Mouse (Mus musculus): Measurements from ENCODE around the gene Itih5. TPM values are rescaled to one million over a fixed set of nuclear protein-coding genes. Genes with fewer than 3 reads are reported as not detected.

Gene Itih5
- polyA plus RNA-seq, 1 experiment from 2014 or later, result 7.7 TPM

- Histone ChIP-seq H3K4me1 (ENCODE audit: control insufficient read depth, insufficient read depth, low read length) (no peaks in the 10 kb centered on the region), H3K9ac (replicated peaks; ENCODE audit: low read length) (no peak overlapping the region), H3K4me2 (ENCODE audit: low read length) (no peak overlapping the region), H3K36me3 (ENCODE audit: control insufficient read depth, insufficient read depth, low read length) (no peaks in the 10 kb centered on the region), H3K9me3 (ENCODE audit: control insufficient read depth, low read length) (no peaks in the 10 kb centered on the region), H3K27ac (replicated peaks; ENCODE audit: low read depth, low read length) (no peak overlapping the region), H3K4me3 (replicated peaks; ENCODE audit: low read depth, low read length) (no peak overlapping the region), H3K27me3 (ENCODE audit: control insufficient read depth, insufficient read depth, low read length) (no peaks in the 10 kb centered on the region)
- 86% methylated on average over 8 of the region's 8 CpGs for WGBS
- ATAC-seq (ENCODE audit: low FRiP score, low TSS enrichment) (no peak), DNase-seq (no peak)
Observed at GRCm38 (mm10) chr2:10147176-10147575, 6.2 kb upstream of the Itih5 start.

DNA sequence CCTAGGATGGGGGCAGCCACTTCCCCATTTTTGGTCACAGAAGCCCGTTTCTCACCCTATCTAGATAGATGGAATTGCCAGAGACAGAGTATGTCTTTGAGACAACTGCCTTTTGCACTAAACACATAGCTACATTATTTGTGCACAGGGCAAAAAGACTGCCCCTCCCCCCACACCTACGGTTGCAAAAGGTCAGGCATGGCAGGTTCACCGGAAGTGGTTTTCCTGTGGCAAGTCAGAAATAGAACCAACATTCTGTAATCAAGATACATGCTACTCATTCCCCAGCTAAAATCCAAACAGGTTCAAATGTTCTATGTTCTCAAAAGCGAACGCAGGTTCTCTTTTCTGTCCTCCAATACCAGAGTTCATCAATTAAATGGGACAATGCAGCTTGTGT is 781 bp upstream of the Itih5 start:
- H3K9ac ChIP-seq (replicated peaks; ENCODE audit: low read length), result no peak overlapping the region
- peaks cover 4% of the 10 kb centered on the region; the same call in 1 of the 2 replicates for H3K4me1 ChIP-seq (ENCODE audit: control insufficient read depth, insufficient read depth, low read length)
- H3K36me3 ChIP-seq (ENCODE audit: control insufficient read depth, insufficient read depth, low read length), result no peaks in the 10 kb centered on the region
- 92% methylated on average over 5 of the region's 5 CpGs for WGBS
- ATAC-seq (ENCODE audit: low FRiP score, low TSS enrichment) (no peak), DNase-seq (no peak)
- H3K27ac ChIP-seq (replicated peaks; ENCODE audit: low read depth, low read length), result no peak overlapping the region
- H3K4me2 ChIP-seq (ENCODE audit: low read length), result no peak overlapping the region
- H3K27me3 ChIP-seq (ENCODE audit: control insufficient read depth, insufficient read depth, low read length), result no peaks in the 10 kb centered on the region
- H3K4me3 ChIP-seq (replicated peaks; ENCODE audit: low read depth, low read length), result no peak overlapping the region
- no peaks in the 10 kb centered on the region for H3K9me3 ChIP-seq (ENCODE audit: control insufficient read depth, low read length)

- no peaks in the 10 kb centered on the region for H3K27me3 ChIP-seq (ENCODE audit: control insufficient read depth, insufficient read depth, low read length)
- WGBS, result 85% methylated on average over 10 of the region's 10 CpGs
Observed at GRCm38 (mm10) chr2:10157184-10157583, 3.8 kb downstream of the Itih5 start.

GRCm38 (mm10) chr2:10162011-10162410 is 8.6 kb downstream of the Itih5 start:
- no peaks in the 10 kb centered on the region for H3K4me1 ChIP-seq (ENCODE audit: control insufficient read depth, insufficient read depth, low read length)
- no peak overlapping the region for H3K9ac ChIP-seq (replicated peaks; ENCODE audit: low read length)
- H3K4me3 ChIP-seq (replicated peaks; ENCODE audit: low read depth, low read length), result no peak overlapping the region
- no peaks in the 10 kb centered on the region for H3K36me3 ChIP-seq (ENCODE audit: control insufficient read depth, insufficient read depth, low read length)
- H3K27ac ChIP-seq (replicated peaks; ENCODE audit: low read depth, low read length), result no peak overlapping the region
- DNase-seq (no peak), ATAC-seq (ENCODE audit: low FRiP score, low TSS enrichment) (no peak)
- 91% methylated on average over 4 of the region's 4 CpGs for WGBS
- H3K4me2 ChIP-seq (ENCODE audit: low read length), result no peak overlapping the region
- no peaks in the 10 kb centered on the region for H3K9me3 ChIP-seq (ENCODE audit: control insufficient read depth, low read length)
- no peaks in the 10 kb centered on the region for H3K27me3 ChIP-seq (ENCODE audit: control insufficient read depth, insufficient read depth, low read length)

More at GRCm38 (mm10) chr2:10157184-10157583, 3.8 kb downstream of the Itih5 start:
- DNase-seq, result no peak
- ATAC-seq (ENCODE audit: low FRiP score, low TSS enrichment), result no peak
- Histone ChIP-seq H3K36me3 (ENCODE audit: control insufficient read depth, insufficient read depth, low read length) (no peaks in the 10 kb centered on the region), H3K27ac (replicated peaks; ENCODE audit: low read depth, low read length) (no peak overlapping the region), H3K9ac (replicated peaks; ENCODE audit: low read length) (no peak overlapping the region), H3K4me3 (replicated peaks; ENCODE audit: low read depth, low read length) (no peak overlapping the region), H3K4me2 (ENCODE audit: low read length) (no peak overlapping the region), H3K4me1 (ENCODE audit: control insufficient read depth, insufficient read depth, low read length) (peaks cover 4% of the 10 kb centered on the region; the same call in 1 of the 2 replicates), H3K9me3 (ENCODE audit: control insufficient read depth, low read length) (no peaks in the 10 kb centered on the region)

DNA sequence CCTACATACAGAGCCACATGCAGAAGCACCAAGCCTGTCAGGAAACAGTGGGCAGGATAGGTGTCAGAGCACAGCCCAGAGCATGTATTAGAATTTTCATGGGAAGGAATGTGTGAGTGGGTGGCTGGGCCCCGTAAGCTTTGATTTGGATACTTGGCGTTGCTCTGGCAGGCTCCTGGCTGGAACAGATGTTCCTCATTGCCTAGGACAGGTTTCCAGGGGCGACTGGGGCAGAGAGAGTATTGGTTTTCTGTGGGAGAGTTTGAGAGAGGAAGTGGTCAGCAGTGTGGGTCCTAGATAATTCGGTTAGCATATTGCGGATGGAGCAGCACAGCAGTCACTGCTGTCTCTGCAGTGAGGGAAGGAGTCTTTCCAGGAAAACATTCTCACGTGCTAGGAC is 13.3 kb downstream of the Itih5 start:
- Histone ChIP-seq H3K27me3 (ENCODE audit: control insufficient read depth, insufficient read depth, low read length) (no peaks in the 10 kb centered on the region), H3K4me1 (ENCODE audit: control insufficient read depth, insufficient read depth, low read length) (no peaks in the 10 kb centered on the region), H3K9me3 (ENCODE audit: control insufficient read depth, low read length) (no peaks in the 10 kb centered on the region), H3K27ac (replicated peaks; ENCODE audit: low read depth, low read length) (no peak overlapping the region), H3K9ac (replicated peaks; ENCODE audit: low read length) (no peak overlapping the region), H3K4me3 (replicated peaks; ENCODE audit: low read depth, low read length) (no peak overlapping the region), H3K4me2 (ENCODE audit: low read length) (no peak overlapping the region), H3K36me3 (ENCODE audit: control insufficient read depth, insufficient read depth, low read length) (no peaks in the 10 kb centered on the region)
- 75% methylated on average over 6 of the region's 6 CpGs for WGBS
- ATAC-seq (ENCODE audit: low FRiP score, low TSS enrichment) (no peak), DNase-seq (no peak)

- H3K4me3 ChIP-seq (replicated peaks; ENCODE audit: low read depth, low read length), result no peak overlapping the region
- DNase-seq (no peak), ATAC-seq (ENCODE audit: low FRiP score, low TSS enrichment) (no peak)
- H3K4me2 ChIP-seq (ENCODE audit: low read length), result no peak overlapping the region
- no peaks in the 10 kb centered on the region for H3K36me3 ChIP-seq (ENCODE audit: control insufficient read depth, insufficient read depth, low read length)
- no peak overlapping the region for H3K27ac ChIP-seq (replicated peaks; ENCODE audit: low read depth, low read length)
- no peak overlapping the region for H3K9ac ChIP-seq (replicated peaks; ENCODE audit: low read length)
- no peaks in the 10 kb centered on the region for H3K4me1 ChIP-seq (ENCODE audit: control insufficient read depth, insufficient read depth, low read length)
- H3K9me3 ChIP-seq (ENCODE audit: control insufficient read depth, low read length), result no peaks in the 10 kb centered on the region
- WGBS, result 94% methylated on average over 11 of the region's 11 CpGs
- no peaks in the 10 kb centered on the region for H3K27me3 ChIP-seq (ENCODE audit: control insufficient read depth, insufficient read depth, low read length)
Observed at GRCm38 (mm10) chr2:10167283-10167682, 13.9 kb downstream of the Itih5 start.

GRCm38 (mm10) chr2:10168016-10168415 is 14.6 kb downstream of the Itih5 start:
- ATAC-seq (ENCODE audit: low FRiP score, low TSS enrichment), result no peak
- no peak for DNase-seq
- no peaks in the 10 kb centered on the region for H3K27me3 ChIP-seq (ENCODE audit: control insufficient read depth, insufficient read depth, low read length)

GRCm38 (mm10) chr2:10169991-10170390 is 16.6 kb downstream of the Itih5 start:
- Histone ChIP-seq H3K27me3 (ENCODE audit: control insufficient read depth, insufficient read depth, low read length) (no peaks in the 10 kb centered on the region), H3K9me3 (ENCODE audit: control insufficient read depth, low read length) (no peaks in the 10 kb centered on the region), H3K27ac (replicated peaks; ENCODE audit: low read depth, low read length) (no peak overlapping the region), H3K36me3 (ENCODE audit: control insufficient read depth, insufficient read depth, low read length) (no peaks in the 10 kb centered on the region), H3K4me3 (replicated peaks; ENCODE audit: low read depth, low read length) (no peak overlapping the region), H3K9ac (replicated peaks; ENCODE audit: low read length) (no peak overlapping the region), H3K4me2 (ENCODE audit: low read length) (no peak overlapping the region), H3K4me1 (ENCODE audit: control insufficient read depth, insufficient read depth, low read length) (no peaks in the 10 kb centered on the region)
- 92% methylated on average over 16 of the region's 16 CpGs for WGBS
- no peak for DNase-seq
- ATAC-seq (ENCODE audit: low FRiP score, low TSS enrichment), result no peak

More at GRCm38 (mm10) chr2:10168016-10168415, 14.6 kb downstream of the Itih5 start:
- 73% methylated on average over 8 of the region's 8 CpGs for WGBS
- H3K36me3 ChIP-seq (ENCODE audit: control insufficient read depth, insufficient read depth, low read length), result no peaks in the 10 kb centered on the region
- no peaks in the 10 kb centered on the region for H3K4me1 ChIP-seq (ENCODE audit: control insufficient read depth, insufficient read depth, low read length)
- H3K4me3 ChIP-seq (replicated peaks; ENCODE audit: low read depth, low read length), result no peak overlapping the region
- H3K9ac ChIP-seq (replicated peaks; ENCODE audit: low read length), result no peak overlapping the region
- no peak overlapping the region for H3K27ac ChIP-seq (replicated peaks; ENCODE audit: low read depth, low read length)
- no peak overlapping the region for H3K4me2 ChIP-seq (ENCODE audit: low read length)
- H3K9me3 ChIP-seq (ENCODE audit: control insufficient read depth, low read length), result no peaks in the 10 kb centered on the region

- ATAC-seq (ENCODE audit: low FRiP score, low TSS enrichment), result no peak
Observed at GRCm38 (mm10) chr2:10193553-10193952, 40.2 kb downstream of the Itih5 start.

More at GRCm38 (mm10) chr2:10193553-10193952, 40.2 kb downstream of the Itih5 start:
- Histone ChIP-seq H3K27me3 (ENCODE audit: control insufficient read depth, insufficient read depth, low read length) (no peaks in the 10 kb centered on the region), H3K4me1 (ENCODE audit: control insufficient read depth, insufficient read depth, low read length) (no peaks in the 10 kb centered on the region), H3K27ac (replicated peaks; ENCODE audit: low read depth, low read length) (no peak overlapping the region), H3K4me2 (ENCODE audit: low read length) (no peak overlapping the region), H3K9ac (replicated peaks; ENCODE audit: low read length) (no peak overlapping the region), H3K4me3 (replicated peaks; ENCODE audit: low read depth, low read length) (no peak overlapping the region), H3K36me3 (ENCODE audit: control insufficient read depth, insufficient read depth, low read length) (no peaks in the 10 kb centered on the region), H3K9me3 (ENCODE audit: control insufficient read depth, low read length) (no peaks in the 10 kb centered on the region)
- DNase-seq, result no peak
- WGBS, result 87% methylated on average over 3 of the region's 3 CpGs

Measured in midbrain, embryonic 14.5 days (tissue).